Mouse (Mus musculus) induced T-regulatory cell, adult 2 months (primary cell): ENCODE measurements around the gene Ankrd11.

Experiments used
- DNase-seq: peaks from one replicate; pipeline ENCODE4 v3.0.0-alpha.2; 2012; ENCODE audit warnings: low read depth

Gene Ankrd11

DNA sequence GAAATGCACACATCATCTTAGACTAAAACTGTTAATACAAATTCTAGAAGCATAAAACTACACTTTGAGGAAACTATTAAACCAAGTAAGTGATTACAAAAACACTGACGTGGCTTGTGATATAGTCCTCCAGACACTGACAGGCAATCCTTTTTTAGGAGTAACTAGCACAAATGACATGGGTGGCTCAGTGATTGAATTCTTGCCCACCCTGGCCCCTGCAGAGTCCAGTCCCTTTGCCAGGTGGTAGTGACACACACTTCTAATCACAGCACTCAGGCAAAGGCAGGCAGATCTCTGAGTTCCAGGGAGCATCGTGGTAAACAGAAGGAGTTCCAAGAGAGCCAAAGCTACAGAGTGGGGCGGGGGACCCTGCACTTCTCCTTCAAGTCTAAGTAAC is 36.7 kb downstream of the Ankrd11 start:
- no peak for DNase-seq

DNA sequence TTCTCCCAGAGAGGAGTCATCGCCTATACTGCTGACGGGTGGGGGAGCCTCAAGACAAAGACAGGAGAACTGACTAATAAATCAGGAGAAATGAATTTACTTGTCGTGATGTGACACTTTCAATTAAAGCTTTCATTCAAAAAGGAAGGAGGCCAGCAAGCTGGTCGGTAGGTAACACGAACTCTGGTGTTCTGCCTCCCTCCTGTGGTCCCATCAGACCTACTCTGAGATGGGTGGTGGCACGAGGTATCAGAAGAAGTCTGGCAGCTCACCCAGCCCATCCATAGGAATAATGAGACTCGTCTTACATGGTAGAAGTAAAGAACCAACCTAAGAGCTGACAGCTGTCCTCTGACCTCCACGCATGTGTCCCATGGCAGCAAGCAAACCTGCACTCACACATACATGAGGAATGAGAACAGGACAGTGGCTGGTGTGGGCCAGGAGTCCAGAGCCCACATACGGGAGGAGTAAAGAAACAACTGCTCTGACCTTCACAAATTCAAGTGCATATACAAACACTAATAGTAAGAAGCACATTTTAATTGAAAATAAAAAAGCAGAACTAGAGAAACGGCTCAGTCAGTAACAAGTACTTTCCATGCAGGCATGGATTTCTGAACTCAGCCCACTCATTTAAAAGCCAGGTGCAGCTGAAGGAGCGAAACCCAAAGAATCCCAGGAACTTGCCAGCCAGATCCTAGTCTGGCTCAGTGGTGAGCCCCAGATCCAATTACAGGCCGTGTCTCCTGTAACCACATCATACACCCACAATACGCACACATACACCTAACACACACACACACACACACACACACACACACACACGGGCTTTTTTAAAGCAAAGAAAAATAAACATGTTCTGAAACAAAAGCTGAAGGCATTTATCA is 37.8 kb downstream of the Ankrd11 start:
- no peak for DNase-seq

DNA sequence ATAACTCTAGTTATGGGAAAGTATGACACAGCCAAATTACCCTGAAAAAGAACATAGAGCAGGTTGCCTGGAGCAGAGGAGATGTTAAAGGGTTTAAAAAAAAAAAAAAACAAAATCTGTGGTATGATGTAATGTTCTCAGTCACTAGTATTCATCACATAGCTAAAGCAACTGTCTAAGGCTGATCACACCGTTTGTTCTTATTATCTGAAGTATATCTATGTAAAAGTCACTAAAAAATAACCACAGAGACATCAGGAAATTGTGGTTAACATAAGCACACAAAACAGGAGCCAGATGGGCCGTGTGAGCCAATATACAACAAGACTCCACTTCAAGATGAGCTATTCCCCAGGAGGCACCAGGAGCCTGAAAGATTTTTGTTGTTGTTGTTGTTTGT is 41.8 kb downstream of the Ankrd11 start:
- peak; percentile 88 for DNase-seq

DNA sequence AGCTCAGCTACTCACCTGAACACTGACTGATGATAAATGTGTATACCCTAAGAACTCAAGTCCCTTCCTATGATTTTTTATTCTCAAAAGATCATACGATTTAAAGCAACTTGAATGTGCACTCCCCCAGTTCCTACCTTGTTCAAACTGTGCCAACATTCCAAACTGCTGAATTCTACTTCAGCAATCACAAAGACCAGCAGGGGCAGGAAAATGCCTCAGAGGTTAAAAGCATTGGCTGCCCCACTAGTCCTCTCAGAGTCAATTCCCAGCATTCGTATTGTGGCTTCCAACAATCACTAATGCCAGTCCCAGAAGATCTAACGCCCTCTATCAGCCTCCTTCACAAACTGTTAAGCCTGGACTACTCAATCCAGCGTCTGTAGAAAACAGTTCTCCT is 44.1 kb downstream of the Ankrd11 start:
- no peak for DNase-seq

DNA sequence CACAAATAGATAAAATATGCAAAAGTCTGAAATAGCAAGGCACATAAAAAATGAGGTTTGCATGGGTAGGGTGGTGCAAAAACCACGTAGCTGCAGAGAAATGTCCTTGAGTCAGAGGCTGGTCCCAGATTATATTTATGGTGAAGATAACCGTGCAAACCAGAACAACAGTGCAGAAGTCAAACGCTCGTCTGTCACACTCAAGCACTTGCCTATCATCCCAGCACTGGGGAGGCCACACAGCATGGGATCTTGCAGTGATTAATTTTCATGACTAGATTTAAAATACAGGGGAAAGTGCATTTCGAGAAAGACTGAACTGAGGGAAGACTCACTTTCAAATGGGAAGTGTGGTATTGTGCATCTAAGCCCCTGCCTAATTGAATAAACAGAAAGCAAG is 48.3 kb downstream of the Ankrd11 start:
- no peak for DNase-seq

DNA sequence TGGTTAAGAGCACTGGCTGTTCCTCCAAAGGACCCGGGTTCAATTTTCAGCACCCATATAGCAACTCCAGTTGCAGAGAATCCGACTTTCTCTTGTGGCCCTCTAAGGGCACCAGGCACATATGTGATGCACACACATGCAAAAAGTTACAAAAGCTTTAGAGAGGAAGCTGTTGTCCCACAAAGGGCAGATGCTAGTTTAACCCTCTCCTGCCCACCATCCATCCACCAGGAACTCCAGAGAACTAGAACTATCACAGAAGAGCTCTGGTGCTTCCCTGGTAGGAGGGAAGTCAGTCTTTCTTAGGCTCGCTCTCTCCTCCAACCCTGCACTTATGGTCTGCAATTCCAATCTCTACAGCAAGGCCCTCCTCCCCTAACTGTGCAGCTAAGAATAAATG is 49.0 kb downstream of the Ankrd11 start:
- DNase-seq: no peak

DNA sequence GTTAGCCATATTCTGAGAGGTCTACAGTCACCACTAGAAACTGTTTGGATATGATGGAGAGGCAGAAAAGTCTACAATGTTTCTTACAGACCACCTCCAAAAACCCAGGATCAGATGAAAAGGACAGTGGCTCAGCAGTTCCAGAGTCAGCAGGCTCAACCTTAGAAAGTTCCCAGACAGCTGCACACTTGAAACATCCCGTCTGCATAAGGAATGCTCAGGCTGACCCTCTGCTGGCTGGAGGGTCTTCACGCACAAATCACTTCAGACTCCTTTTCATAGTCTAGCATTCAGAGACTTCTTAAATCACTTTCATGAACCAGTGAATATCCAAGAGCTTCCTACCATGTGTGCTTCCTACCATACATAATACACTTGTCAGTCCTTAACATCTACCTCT is 49.8 kb downstream of the Ankrd11 start:
- DNase-seq: no peak

DNA sequence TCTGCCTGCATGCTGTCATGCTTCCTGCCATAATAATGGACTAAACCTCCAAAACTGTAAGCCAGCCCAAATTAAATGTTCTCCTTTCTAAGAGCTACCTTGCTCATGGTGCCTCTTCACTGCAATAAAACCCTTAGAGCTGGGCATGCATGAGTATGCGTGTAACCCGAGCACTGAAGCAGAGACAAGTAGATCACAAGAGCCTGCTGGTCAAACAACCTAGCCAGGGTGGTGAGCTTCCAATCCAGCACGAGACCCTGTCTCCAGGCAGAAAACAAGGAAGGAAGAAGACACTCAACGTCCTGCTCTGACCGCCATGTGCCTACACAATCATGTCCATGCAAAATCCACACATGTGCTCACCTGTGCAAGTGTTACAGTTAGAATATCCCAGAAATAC is 50.7 kb downstream of the Ankrd11 start:
- no peak for DNase-seq

DNA sequence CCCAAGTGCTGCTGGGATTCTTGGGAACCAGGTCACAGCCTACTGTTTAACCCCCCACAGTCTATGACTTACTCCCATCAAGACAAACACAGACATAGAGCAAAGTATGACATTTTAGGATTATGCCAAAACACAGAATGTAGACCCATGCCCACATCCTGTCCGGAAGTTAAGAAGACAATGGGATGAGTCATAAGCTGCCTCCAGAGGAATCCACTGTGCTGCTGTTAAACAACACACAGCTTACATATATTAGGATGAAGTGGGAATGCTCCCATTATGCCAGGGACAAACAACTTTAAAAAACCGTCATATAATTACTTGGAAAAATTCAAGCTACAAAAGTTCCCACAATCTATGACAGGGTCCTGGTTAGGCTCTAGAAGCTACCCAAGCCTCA is 52.1 kb downstream of the Ankrd11 start:
- peak; percentile 84 for DNase-seq

DNA sequence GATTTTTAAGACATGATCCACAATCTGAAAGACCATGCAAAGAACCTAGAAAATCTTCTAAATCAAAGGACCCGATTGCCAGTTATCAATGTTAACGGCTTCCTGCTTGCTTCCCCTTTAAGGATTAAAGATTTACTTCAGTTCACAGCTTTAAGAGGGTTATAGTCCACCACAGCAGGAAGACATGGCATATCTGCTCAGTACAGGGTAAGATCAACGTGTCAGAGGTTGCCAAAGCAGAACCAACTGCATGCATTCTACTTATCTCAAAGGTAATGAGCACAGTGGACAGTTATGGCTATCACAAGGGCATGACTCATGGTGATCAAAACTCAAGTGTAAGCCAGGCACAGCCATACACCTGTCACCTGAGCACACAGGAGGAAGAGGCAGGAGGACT is 53.1 kb downstream of the Ankrd11 start:
- peak; percentile 65 for DNase-seq

DNA sequence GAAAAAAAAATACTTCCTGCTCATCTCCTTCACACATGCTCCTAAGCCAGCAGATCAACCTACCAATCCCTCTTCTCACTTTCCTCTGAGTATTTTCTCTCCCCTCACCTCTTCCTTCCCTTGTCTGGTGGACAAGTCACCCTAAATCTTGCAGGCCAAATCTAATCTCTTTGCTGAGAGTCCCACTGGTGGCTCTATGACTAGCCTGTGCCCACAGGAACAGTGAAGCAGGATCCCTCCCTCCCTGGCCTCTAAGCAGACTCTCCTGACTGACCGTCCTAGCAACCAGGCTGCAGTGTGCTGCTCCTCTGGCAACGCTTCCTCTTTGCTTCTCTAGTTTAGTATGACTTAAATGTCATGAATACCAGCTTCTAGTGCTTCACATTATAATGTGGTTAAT is 54.8 kb downstream of the Ankrd11 start:
- peak; percentile 59 for DNase-seq

DNA sequence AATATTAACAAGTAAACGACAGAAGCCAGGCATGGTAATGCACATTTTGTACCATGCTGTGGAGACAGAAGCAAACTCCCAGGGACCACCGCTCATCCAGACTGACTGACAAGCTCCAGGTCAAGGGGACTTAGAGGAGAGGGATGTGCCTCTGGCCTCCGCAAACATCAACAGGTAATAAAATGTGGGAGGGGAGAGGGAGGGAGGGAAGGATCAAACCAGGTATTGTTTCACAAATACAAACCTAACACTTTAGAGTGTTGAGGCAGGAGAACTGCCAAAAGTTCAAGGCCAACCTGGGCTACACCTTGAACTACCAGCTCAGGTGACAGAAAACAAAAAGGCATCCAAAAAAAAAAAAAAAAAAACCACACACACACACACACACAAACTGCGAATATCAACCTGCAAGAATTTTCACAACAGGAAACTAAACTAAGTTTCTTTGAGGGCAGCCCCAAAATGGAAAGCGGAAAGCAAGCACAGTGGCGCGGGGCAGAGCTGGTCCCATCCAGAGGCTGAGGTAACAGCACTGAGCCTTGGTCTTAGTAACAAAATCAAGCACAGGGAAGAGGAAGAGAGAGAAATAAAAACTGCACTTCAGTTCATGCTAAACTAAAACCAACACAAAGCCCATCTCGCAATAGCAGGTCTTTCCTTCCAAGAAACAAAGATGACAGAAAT is 55.4 kb downstream of the Ankrd11 start:
- DNase-seq: peak; percentile 75

DNA sequence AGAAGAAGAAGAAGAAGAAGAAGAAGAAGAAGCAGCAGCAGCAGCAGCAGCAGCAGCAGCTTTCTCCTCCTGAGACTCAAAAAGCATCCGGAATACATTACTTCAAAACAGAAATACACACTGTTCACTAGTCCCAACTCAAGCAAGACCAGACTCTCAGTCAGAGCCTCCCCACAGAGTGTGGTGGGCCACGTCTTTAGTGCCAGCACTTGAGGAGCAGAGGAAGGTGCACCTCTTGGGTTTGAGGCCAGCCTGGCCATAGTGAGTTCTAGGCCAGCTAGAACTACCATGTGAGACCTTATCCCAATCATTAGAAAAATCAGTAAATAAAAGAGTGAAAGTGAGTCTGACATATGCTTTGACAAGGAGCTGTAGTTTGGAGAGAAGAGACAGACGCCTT is 57.9 kb downstream of the Ankrd11 start:
- DNase-seq: no peak

DNA sequence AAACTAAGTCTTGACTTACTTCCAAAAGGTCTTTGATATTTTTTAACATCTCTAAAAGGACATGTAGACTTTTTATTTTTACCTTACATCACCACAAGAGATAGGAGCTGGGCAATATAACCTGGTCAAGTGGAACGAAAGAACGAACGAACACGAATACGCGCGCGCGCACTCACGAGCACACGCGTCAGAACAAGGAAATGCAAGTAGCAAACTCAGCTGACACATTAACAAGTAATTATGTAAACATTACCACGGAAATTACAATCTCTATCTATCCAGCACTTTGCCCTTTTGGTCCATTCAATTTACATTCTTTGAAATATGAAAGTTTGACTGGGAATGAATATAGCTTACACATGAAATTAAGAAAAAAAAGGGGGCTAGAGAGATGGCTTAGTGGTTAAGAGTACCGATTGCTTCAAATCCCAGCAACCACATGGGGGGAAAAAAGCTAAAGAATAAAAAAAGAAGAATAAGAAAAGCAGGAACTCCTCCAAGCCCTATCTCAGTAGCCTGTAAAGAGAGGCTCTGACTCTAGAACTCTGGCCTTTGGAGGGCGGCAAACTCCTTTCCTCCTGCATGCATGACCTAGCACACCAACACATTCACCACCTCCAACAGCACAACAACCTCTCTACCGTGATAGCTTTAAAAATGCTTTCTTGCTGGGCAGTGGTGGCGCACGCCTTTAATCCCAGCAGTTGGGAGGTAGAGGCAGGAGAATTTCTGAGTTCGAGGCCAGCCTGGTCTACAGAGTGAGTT is 58.7 kb downstream of the Ankrd11 start:
- DNase-seq: no peak

DNA sequence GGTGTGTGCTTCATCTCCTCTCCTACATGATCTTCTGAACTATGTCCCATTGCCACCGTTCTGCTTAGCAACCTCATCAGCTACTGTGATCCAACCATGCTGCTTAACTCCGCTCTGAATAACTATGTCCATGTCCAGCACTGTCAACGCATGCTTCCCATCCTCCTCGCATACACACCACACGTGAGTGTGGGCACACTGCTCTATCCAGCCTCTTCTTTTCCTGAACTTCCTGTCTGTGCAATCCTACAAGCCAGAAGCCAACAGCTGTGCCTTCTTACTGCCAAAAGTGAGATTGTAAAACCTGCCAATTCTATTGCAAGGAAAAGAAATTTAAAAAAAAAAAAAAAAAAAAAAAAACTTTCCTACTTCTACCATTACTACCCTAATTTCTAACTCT is 60.4 kb downstream of the Ankrd11 start:
- no peak for DNase-seq

DNA sequence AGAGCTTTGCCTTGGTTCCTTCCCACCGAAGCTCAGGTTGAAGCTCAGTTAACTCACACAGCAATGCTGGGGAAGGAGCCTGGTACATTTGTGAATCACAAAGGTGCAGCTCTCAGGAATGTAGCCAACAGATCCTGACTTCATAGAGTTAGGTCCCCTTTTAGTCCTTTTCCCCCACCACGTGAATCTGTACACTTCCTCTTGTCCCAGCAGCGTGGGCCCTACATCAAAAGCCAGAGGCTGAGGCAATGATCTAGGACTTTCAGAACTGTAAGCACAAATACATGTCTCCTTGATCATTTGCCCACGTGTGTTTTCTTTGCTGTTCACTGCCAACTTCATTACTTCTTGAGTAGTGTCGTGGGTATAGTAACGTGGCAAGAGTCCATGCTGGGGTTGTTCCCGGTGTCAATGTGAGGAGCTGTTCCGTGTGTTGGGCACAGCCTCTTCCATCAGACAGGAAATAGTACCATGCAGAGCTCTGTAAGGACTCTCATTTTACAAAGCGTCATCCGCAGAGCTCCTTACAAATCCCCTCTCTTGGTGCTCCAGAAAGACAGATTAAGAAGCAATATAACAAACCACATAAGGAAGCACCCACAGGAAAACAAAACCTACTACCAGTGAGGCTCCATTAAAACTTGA is 62.1 kb downstream of the Ankrd11 start:
- no peak for DNase-seq

DNA sequence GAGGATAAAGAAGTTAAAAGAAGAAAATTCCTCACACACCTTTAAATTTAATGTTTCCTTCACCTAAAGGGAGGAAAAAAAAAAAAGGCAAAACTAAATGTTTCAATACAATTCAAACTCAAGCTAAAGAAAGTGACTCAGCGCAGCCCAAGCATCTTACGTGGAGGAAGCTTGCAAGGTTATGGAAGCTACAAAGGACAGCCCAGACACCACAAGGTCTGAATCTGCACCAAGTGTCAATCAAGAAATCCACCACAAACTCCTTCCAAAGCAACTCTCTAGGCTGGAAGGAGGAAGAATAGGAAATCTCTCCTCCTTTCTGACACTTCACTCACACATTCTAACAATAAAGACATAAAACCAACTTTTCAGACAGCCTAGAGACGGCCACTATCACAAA is 62.7 kb downstream of the Ankrd11 start:
- DNase-seq: no peak

DNA sequence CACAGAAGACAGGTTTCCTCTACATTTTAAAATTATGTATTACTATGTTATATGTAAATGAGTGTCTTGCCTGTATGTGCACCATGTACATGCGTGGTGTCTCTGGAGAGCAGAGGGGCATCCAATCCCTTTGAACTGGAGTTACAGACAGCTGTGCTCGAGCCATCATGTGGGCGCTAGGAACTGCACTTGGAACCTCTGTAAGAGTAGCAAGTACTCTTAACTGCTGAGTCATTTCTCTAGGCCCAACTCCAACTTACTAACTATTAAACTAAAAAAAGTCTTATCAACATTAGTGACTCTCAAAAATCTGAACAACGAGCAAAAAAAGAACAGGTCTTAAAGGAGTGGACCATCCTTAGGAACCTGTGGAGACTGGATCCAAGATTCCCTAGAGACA is 66.0 kb downstream of the Ankrd11 start:
- DNase-seq: no peak

DNA sequence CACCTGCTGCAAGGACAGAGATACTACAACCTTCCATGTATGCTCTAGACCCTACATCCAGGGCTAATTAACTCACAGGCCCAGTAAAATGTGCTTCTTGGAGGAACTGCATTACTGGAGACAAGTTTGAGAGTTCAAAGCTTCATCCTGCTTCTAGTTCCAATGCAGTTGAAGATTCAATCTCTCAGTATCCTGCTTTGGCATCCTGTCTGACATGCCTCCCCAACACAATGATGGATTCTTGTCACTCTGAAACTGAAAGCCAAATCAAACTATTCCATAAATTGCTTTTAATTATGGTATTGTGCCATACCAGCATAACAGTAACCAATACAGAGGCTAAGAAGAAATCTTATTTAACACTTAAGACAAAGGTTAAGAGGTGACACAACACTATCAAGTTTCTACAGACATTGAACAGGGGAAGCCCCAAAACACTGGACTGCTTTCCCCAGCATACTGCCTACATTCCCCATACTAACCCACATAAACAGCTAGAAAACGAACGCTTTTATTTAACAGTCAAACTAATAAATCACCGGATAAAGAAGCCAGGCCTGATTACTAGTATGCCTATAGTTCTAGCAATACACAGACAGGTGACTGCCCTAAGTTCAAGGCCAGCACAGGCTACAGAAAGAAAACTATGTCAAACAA is 72.0 kb downstream of the Ankrd11 start:
- peak; percentile 36 for DNase-seq

DNA sequence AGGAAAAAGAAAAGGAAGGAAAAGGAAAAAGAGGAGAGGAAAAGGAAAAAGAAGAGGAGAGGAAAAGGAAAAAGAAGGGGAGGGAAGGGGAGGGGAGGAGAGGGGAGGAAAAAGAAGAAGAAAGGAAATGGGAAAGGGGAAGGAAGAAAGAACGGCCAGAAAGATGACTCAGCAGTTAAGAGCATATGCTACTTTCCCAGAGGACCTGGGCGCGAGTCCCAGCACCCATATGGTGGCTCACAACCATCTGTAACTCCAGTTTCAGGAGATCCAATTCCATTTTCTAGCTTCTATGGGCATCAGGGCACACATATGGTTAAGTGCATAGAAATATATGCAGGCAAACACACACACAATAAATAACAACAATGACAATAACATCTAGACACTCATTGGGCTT is 73.9 kb downstream of the Ankrd11 start:
- DNase-seq: no peak

DNA sequence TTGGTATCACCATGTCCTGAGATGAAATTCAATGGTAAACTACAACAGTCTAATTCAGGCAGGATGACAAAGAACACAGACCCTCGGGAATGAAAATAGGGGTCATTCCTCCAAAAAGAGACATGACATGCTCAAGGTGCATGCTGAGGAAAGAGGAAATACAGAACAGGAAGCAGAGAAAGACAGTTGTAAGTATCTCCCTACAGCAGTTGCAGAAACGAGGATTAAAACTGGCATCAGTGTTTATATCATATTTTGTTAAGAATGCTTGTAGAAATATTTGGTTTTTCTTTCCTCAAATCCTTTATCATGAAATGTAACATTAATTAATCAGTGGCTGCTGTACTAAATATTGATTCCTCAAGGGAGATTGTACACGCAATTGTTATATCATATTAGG is 75.4 kb downstream of the Ankrd11 start:
- no peak for DNase-seq

DNA sequence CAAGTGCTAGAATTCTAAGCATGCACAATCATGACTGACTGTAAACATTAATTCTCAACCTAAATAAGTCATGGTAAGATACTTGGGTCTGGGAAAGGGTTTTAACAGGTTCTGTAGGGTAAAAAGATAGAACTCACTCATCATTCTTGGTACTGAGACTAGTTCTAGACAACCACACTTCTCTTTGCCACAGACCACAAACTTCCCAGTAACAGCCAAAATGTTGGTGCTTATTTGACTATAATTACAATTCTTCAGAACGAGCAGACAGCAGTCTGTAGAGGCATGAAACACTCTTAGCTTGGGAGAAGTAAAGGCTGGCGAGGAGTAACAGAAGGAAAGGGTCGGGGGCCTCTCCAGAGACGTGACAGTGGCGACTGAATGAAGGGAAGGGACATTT is 80.0 kb downstream of the Ankrd11 start:
- DNase-seq: peak; percentile 58
